Mouse (Mus musculus) T-helper 17 cell (primary cell): ENCODE measurements at regions not wholly inside any gene's neighbourhood (a gene's known extent, or its start where the extent isn't known, plus 50 kb on each side); places are given as distances from the start of the nearest gene placed in this dataset.
"Not testable (repeated sequence)": the region's sequence is repeated elsewhere in the genome, so short reads cannot be mapped to it uniquely, and the experiment has no call there.

Experiments
- in situ Hi-C, 2 experiments: fragments of 300-600 bp; cut with MboI, MseI; formaldehyde crosslinking; loops; 1 replicate in 1 of 2; 2 replicates in 1 of 2; pipeline ENCODE4 v1.15.1; 2025; ENCODE audit warnings: high pct_unique_total_duplicates in 2 of 2

GRCm38 (mm10) chr1:101524447-101524846 lies 1751.9 kb downstream of the Cntnap5b start:
- in situ Hi-C loops = no loop called here

- in situ Hi-C loops = no loop called here
Observed at GRCm38 (mm10) chr1:101530001-101530400, 1757.4 kb downstream of the Cntnap5b start.

GRCm38 (mm10) chr1:101572256-101572655 lies 1799.7 kb downstream of the Cntnap5b start:
- in situ Hi-C loops = no loop called here

- in situ Hi-C loops = loop anchor here in 1 of 2 experiments (10.0 kb wide), 1 partner anchor 359 kb away; no protein-coding TSS in a partner anchor
Observed at GRCm38 (mm10) chr1:101585325-101586028, 1812.9 kb downstream of the Cntnap5b start.

- in situ Hi-C loops = no loop called here
Observed at GRCm38 (mm10) chr1:101628461-101628860, 1855.9 kb downstream of the Cntnap5b start.

- in situ Hi-C loops = no loop called here
Observed at GRCm38 (mm10) chr1:101629006-101629405, 1856.4 kb downstream of the Cntnap5b start.

GRCm38 (mm10) chr1:101664287-101664686 lies 1891.7 kb downstream of the Cntnap5b start:
- in situ Hi-C loops = not testable (repeated sequence)

GRCm38 (mm10) chr1:101683772-101684434 lies 1911.3 kb downstream of the Cntnap5b start:
- in situ Hi-C loops = loop anchor here in 1 of 2 experiments (10.0 kb wide), 1 partner anchor 1089 kb away; no protein-coding TSS in a partner anchor

- in situ Hi-C loops = loop anchor here in 1 of 2 experiments (10.0 kb wide), 1 partner anchor 1090 kb away; no protein-coding TSS in a partner anchor
Observed at GRCm38 (mm10) chr1:101684983-101685382, 1912.4 kb downstream of the Cntnap5b start.
